Comparison of ENCODE assay signal across 26 mouse cellular contexts in genomic region chr6:43349083-43349482, GRCm38 (mm10). TPM values are rescaled to one million over a fixed set of nuclear protein-coding genes. Genes with fewer than 3 reads are reported as not detected.
"Had no signal": no experiment of that assay in that cellular context is flagged by ENCODE, and none has a peak within 500 bp of the region (broad histone marks: within the 10 kb centered on the region; RNA-seq: fewer than 3 reads in every experiment).

No protein-coding gene starts in this region.

- H3K27ac ChIP-seq: kidney, embryonic 15.5 days; limb, embryonic 10.5 days; limb, embryonic 13.5 days; liver, embryonic 12.5 days; liver, embryonic 15.5 days; lung, embryonic 15.5 days; midbrain, embryonic 10.5 days; midbrain, embryonic 13.5 days; stomach, embryonic 15.5 days had no signal

- H3K4me1 ChIP-seq: kidney, embryonic 15.5 days; limb, embryonic 10.5 days; limb, embryonic 13.5 days; liver, embryonic 15.5 days; lung, embryonic 15.5 days; midbrain, embryonic 10.5 days; midbrain, embryonic 13.5 days; stomach, embryonic 15.5 days had no signal

- H3K4me3 ChIP-seq: kidney, embryonic 15.5 days; limb, embryonic 10.5 days; limb, embryonic 13.5 days; liver, embryonic 12.5 days; liver, embryonic 15.5 days; lung, embryonic 15.5 days; megakaryocyte, embryonic 14.5 days; midbrain, embryonic 10.5 days; midbrain, embryonic 13.5 days; stomach, embryonic 15.5 days had no signal

- ATAC-seq: liver, embryonic 12.5 days; midbrain, embryonic 13.5 days; midbrain, embryonic 16.5 days had no signal

- H3K9me3 ChIP-seq: kidney, embryonic 15.5 days; limb, embryonic 10.5 days; limb, embryonic 13.5 days; liver, embryonic 12.5 days; liver, embryonic 15.5 days; lung, embryonic 15.5 days; megakaryocyte, embryonic 14.5 days; midbrain, embryonic 10.5 days; midbrain, embryonic 13.5 days; stomach, embryonic 15.5 days had no signal

- H3K9ac ChIP-seq: kidney, embryonic 15.5 days; limb, embryonic 13.5 days; liver, embryonic 12.5 days; liver, embryonic 15.5 days; lung, embryonic 15.5 days; midbrain, embryonic 13.5 days; stomach, embryonic 15.5 days had no signal

- H3K4me2 ChIP-seq: kidney, embryonic 15.5 days; limb, embryonic 13.5 days; liver, embryonic 12.5 days; liver, embryonic 15.5 days; lung, embryonic 15.5 days; midbrain, embryonic 13.5 days; stomach, embryonic 15.5 days had no signal

- DNase-seq: kidney, postnatal 14 days; kidney, postnatal 4 days; liver; lung, adult 18-20 months; lung, postnatal 10 days; lung, postnatal 36 days; retina, postnatal 1 day; right cerebral cortex, postnatal 25 days; spleen, adult 18-20 months; thymus, postnatal 36 days had no signal

- H3K36me3 ChIP-seq: kidney, embryonic 15.5 days; limb, embryonic 10.5 days; limb, embryonic 13.5 days; liver, embryonic 12.5 days; liver, embryonic 15.5 days; lung, embryonic 15.5 days; midbrain, embryonic 10.5 days; midbrain, embryonic 13.5 days; stomach, embryonic 15.5 days had no signal

- H3K27me3 ChIP-seq: kidney, embryonic 15.5 days; limb, embryonic 13.5 days; liver, embryonic 12.5 days; liver, embryonic 15.5 days; lung, embryonic 15.5 days; megakaryocyte, embryonic 14.5 days; midbrain, embryonic 13.5 days; stomach, embryonic 15.5 days had no signal

RNA-seq across cellular contexts. Expression of gene Nobox, which starts 39.7 kb away (rescaled TPM):
- total RNA-seq: layer of hippocampus, adult 18-20 months; layer of hippocampus, postnatal 14 days; left cerebral cortex, postnatal 25 days had no signal
- polyA plus RNA-seq: kidney, embryonic 15.5 days; limb, embryonic 10.5 days; limb, embryonic 13.5 days; liver, embryonic 12.5 days; liver, embryonic 15.5 days; midbrain, embryonic 10.5 days; midbrain, embryonic 13.5 days; midbrain, embryonic 16.5 days; neural tube, embryonic 11.5 days; neural tube, embryonic 14.5 days had no signal
